Mouse (Mus musculus) frontal cortex, postnatal 14 days (tissue): ENCODE data around the gene 2310011J03Rik.
"Not testable (repeated sequence)": the region's sequence is repeated elsewhere in the genome, so short reads cannot be mapped to it uniquely, and the experiment has no call there.

ENCODE experiments used
- DNase-seq, 2 experiments: peaks; one replicate each; pipeline ENCODE4 v3.0.0; 2022; ENCODE audit warnings: low spot score in 2 of 2

2310011J03Rik gene

DNA sequence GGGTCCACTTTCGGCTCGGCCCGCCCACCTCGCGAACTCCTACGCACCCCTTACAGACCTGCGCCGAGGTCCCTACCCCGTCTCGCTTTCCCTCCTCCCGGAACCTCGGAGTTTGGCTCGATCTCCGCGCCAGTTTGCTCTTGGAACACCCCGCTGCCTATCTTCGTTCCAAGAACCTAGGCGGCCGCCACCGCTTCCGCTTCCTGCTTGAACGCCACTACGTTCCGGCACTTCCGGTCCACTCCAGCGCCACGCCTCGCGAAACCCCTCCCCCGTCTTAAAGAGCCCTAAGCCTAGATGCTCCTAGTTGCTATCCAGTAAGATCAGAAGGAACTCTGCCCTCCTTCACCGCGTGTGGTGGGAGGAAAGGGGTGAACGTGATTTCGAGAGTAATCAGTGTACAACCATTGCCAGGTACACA is at the start of gene 2310011J03Rik:
2310011J03Rik (minus strand) TSS at position 198 of the 421 bp plus-strand sequence.
- peak; percentile 86 to 91 for DNase-seq

DNA sequence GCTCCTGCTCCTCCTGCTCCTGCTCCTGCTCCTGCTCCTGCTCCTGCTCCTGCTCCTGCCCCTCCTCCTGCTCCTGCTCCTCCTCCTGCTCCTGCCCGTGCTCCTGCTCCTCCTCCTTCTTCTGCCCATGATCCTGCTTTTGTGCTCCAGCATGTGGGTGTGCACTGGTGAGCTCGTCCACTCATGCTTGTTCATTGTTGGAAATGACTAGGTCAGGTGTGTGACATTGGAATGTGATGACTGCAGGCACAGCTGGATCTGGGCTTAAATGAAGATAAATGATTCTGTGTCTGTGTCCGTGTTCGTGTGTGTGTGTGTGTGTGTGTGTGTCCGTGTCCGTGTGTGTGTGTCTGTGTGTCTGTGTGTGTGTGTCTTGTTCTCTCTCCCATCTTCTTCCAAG is 48.1 kb upstream of the 2310011J03Rik start:
- DNase-seq, result no peak

DNA sequence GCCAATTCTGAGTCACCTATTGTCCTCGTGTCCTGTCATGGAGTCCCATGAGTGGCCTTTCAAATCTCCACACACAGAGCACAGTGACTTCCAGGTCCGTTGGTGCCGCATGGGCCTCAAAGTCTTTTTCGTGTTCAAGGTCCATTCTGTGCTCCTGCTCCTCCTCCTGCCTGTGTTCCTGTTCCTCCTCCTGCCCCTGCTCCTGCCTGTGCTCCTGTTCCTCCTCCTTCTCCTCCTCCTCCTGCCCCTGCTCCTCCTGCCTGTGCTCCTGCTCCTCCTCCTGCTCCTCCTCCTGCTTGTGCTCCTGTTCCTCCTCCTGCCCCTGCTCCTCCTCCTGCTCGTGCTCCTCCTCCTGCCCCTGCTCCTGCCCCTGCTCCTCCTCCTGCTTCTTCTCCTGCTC is 47.6 kb upstream of the 2310011J03Rik start:
- DNase-seq, result no peak

DNA sequence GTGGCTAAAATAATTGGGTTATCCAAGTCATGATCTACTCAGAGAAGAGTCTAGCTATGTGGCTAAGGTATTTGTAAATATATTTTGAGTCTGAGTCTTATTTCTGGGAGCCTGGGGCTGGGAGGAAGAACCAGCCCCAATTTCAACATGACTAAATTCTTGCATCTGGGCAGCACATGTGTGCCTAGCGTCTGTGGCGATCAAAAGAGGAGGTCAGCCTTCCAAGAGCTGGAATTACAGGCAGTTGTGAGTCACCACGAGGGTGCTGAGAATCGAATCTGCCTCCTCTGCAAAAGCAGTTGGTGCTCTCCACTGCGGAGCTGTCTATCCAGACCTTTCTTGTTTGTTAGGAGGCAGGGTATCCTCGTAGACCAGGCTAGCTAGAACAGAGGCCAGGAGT is 45.4 kb upstream of the 2310011J03Rik start:
- no peak for DNase-seq

DNA sequence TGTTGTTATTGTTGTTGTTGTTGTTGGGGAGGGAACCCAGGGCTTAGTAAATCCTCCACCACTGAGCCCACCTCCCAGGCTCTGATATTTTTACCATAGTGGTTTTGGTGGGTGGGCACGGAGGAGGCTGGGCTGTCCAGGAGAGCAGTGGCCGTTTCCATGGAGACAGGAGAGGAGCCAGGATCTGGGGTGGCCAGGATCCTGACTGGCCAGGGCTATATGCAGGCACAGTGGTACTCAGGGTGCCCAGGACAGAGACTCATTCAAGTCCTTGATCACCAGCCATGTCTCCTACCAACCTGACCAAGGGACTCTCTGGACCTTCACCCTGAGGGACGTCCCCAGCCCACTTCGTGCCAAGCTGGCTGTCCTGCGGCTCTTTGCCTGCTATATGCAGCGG is 43.4 kb upstream of the 2310011J03Rik start:
- no peak for DNase-seq

DNA sequence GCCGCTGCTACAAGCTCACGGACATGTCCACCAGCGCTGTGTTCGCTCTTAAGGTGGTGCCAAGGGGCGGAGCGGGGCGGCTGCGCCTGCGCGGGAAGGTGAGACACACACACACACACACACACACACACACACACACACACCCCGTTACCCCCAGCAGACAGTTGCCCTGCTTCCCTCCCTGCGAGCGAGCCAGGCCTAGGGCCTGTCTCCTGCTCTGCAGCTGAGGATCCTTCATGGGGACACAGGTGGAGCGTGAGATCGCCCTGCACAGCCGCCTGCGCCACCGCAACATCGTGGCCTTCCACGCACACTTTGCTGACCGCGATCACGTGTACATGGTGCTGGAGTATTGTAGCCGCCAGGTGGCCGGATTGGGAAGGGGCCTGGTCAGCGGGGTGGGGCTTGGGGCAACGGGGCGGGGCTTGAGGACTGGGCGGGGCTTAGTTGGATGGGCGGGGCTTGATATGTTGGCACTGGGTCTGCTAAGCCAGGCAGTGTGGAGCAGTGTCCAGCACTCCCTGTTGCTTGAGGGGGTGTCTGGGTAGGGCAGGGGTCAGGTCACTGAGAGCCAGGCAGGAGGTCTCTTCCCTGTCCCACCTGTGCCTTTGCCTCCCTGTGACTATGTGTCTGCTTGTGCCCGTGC is 37.8 kb upstream of the 2310011J03Rik start:
- no peak for DNase-seq

DNA sequence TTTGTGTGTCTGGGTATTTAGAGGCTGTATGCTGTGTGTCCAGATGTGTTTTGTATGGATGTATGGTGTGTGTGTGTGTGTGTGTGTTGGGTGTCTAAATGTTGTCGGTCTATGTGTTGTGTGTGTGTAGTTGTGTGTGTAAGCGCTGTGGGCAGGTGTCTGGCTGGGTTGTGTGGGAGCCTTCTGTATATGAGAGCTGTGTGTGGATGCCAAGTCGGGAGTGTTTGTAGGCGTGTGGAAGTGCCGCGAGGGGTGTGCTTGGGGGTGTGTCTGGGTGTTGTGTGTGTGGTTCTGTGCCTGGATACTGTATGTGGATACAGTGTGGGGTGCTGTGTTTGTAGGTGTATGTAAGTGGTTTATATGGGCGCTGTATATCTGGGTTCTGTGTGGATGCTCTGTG is 37.0 kb upstream of the 2310011J03Rik start:
- no peak for DNase-seq

DNA sequence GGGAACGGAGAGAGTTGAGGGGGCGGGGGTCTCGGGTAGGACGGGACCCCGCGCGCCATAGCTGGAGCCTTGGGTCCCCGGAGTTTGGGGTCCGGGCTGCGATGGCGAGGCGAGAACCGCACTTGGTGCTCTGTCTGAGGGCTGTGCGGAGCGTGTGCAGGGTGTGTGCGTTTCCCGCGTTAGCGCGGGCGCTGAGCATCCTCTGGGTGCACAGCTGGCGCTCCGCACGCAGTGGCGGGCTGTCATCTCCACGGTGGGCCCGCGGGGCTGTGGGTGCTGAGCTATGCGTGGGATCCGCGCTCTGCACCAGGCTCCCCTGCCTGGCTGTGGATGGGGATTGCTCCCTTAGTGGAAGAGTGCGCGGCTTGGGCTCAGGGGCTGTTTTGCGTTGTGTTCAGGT is 36.4 kb upstream of the 2310011J03Rik start:
- DNase-seq, result no peak

DNA sequence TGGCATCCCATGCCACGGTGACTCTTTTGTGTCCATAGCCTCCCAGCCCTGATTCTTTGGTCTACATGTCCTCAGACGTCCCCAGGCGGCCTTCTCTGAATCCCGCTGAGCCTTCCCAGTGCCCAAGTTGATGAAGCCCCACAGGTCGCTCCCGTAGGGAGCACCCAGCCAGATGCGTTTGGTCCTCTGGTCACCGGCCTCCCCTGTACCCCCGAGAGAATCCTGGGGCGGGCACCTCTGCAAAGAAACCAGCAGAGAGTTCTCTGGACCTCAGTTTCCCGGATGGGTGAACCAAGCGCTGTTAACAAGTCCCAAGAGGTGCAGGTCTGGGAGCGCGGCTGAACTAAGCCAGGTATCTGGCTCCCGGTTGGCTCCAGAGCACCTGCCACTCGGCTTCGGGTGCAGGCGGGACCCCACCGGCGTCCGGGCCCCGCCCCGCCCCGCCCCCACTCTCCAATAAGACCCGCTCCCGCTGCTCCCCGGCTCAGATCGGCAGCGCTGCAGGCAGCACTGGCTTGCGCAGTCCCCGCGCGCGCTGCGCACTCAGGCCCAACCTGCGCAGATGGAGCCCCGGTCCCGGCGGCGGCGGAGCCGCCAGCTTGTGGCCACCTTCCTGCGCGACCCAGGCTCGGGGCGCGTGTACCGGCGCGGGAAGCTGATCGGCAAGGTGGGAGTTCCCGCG is 35.8 kb upstream of the 2310011J03Rik start, which contains the start of gene Plk5:
Plk5 (plus strand) TSS at position 459 of the 682 bp plus-strand sequence.
- no peak for DNase-seq

DNA sequence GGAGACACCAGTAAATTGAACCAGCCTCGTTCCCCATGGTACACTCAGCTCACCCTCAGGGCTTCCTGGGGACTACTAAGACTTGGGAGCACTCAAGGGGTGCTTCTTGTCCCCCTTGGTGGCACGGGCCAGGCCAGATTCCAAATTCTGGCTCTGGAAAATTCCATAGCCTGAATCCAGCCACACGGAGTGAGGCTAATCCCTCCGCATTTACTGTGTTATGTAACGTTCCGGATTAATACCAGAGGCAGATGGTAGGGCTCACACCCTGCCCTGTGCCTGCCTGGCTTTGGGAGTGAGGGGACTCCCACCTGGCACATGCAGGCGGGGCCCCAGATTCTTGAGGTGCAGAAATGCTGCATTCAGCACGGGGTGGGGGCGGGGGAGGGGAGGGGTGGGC is 35.1 kb upstream of the 2310011J03Rik start:
- no peak for DNase-seq

DNA sequence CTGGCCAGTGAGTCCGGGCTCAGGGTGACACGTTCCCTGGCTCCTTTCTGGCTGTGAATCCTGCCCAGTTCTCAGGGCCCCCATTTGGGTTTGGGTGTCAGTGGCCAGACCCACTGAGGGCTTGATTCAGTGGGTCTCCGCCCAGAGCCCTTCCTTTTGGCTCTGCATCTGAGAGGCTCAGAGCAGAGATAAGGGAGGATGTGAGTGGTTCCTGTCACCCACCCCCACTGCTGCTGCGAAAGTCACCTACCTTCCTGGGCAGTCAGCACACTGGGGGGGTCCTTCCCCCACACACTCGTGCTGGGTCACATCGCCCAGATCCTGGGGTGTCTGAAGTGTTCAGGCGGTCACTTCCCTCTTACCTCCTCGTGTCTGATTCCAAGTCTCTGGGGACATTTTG is 32.4 kb upstream of the 2310011J03Rik start:
- no peak for DNase-seq

DNA sequence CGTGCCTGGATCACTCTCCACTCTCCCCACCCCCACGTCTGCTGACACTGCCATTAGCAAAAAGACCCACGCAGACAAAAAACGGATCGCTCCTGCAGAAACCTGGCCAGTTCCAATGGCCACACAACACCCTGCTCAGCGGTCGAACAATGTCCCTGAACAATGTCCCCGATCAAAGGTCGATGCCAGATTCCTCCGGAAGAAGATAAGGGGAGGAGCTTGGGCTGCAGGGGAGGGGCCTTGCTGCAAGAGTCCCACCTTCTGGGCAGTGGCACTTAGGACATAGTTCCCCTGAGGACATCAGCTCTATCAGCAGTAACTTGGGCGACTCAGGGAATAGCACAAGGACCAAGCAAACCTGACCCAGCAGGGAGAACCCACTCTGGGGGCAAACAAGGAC is 31.6 kb upstream of the 2310011J03Rik start:
- DNase-seq, result no peak

DNA sequence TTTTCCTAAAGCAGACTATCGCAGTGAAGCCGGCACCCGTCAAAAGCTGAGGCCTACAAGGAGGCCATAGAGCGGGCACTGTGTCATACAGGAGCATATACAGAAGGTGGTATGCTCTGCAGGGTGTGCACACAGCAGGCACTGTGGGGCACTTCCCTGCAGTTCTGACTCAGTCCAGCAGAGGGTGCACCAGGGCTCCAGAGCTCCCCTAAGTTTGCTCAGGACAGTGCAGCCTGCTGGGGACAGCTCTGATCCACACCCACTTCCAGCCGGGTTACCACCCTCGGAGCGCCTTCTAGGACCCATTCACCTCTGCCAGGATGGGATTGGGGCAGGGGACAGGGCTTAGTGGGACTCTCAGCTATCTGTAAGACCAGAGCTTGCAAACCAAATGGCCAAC is 30.0 kb upstream of the 2310011J03Rik start:
- peak; percentile 56 to 77 for DNase-seq

DNA sequence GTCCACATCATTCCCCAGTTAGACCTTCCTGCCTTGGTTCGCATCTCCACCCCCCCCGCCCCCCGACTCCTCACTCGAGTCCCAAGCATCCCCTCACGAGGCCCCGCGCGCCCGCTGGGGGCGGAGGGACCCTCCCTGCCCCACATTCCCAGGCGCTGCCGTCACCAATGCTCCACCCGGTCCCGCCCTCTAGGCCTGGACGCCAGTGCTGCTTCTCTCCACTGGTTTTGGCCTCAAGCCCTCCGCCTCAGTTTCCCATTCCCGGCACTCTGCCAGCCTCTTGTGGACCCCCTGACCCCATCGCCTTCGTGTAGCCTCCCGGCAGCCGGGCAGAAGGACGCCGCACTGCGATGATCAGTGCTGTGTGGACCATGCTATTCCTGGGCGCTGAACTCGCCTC is 28.6 kb upstream of the 2310011J03Rik start:
- no peak for DNase-seq

DNA sequence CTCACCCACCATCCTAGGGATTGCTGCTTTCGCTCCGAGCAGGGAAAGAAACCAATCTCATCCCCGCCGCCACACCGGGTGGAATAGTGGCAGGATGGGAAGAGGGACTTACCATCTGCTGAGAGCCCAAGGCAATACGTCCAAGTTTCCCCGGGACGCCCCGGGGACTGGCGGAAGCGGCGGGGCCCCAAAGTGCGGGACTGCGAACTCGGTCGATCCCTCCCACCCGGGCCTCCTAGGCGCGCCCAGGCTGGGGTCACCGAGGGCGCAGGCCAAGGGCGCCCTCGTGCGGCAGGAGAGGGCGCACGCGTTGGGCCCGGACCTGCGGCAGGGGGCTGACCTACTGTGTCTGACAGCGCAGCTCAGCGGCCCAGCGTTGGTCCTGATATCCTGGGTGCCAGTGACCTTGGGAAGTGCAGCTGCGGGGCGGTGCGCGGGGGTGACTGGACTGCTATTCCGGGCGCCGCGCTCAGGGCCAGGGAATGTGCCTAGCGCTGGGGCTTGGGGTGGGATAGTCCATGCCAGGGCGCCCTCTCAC is 28.0 kb upstream of the 2310011J03Rik start, which contains the start of gene Adamtsl5:
Adamtsl5 (minus strand) TSS at position 169 of the 538 bp plus-strand sequence.
- DNase-seq, result no peak

DNA sequence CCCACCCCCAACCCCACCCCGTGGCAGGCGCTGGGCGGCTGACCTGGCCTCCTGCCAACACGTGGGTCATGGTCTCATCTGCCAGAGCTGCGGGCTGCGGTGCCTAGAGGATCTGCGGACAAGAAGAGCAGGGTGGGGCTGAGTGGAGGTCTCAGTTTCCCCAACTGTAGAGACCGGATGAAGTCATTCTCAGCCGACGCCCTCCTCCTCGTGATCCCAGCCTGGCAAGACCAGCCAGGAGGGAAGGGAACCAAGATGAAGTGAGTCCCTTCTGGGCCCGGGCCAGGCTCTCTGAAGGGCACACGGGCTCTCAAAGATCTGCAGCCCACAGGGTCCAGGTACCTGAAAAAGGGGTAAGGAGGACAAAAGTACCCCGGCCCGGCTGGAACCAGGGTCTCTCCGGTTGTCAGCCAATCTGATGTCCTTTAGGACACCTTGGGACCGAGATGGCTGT is 27.2 kb upstream of the 2310011J03Rik start:
- DNase-seq, result no peak

DNA sequence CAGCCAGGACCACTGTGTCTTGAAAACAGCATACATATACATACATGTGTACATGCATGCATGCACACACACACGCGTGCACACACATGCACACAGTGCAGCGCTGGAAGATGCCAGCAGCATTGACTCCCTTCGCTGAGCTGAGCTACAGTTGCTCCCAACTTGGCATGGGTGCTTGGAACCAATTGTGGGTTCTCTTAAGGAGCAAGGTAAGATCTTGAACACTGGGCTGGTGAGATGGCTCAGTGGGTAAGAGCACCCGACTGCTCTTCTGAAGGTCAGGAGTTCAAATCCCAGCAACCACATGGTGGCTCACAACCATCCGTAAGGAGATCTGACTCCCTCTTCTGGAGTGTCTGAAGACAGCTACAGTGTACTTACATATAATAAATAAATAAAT is 25.6 kb upstream of the 2310011J03Rik start:
- DNase-seq, result not testable (repeated sequence)

DNA sequence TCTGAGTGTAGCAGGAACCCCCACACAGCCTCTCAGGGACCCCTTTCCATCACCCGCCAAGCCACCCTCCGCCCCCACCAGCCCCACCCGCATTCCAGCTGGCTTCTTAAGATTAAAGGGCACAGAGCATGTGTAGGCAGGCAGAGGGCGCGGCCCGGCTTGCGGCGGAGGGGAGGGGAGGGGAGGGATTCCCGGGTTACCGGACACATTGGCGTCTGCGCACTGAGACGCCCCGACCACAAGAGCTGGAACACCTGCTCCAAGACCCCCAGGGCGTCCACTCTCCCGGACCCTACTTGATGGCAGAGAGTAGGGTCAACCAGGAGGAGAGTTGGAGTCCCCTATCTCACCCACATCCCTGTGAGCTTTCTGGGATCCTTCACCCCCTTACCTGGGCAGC is 24.8 kb upstream of the 2310011J03Rik start:
- no peak for DNase-seq

DNA sequence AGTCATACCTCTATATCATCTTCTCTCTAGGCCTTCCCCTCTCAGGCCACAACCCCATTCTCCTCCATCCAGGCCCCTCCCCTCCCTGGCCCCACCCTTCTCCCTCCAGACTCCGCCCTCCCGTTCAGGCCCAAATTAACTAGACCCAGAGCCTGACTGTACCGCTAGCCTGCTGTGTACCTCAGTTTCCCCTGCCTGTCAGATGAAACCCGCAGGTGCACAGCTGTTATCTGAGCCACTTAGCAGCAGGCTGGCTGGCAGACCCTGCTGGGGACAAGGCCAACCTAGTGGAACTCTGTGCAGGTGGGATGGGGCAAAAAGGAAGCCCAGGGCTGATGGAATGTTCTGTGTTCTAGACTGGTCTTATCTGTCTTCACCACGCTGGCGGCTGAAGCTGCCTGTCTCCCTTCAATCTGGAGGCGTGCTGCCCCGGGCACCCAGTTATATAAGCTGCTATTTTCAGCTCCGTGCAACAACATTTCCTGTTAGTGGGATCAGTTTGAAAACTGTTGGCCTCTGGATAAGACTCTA is 23.9 kb upstream of the 2310011J03Rik start:
- no peak for DNase-seq

DNA sequence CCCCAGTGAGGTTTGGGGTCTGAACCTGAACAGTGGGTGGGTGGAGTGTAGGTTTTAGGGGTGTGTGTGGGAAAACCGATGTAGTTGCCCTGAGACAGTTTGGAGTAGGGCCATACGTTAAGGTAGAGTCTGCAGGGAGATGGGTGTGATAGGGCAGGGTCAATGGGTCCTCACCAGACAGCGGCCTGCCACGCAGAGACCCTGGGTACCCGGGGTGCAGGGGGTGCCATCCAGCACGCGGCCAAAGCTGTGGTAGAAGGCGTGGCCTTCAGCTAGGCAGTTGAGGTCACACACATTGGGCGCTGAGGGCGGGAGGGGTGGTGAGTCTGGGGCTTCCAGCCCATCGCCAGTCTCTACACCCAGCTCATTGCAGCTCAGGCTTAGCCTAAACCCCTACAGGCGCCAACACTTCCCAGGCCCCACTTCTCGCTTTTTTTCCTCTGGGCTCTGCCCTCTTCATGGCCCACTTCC is 23.1 kb upstream of the 2310011J03Rik start:
- DNase-seq, result no peak

DNA sequence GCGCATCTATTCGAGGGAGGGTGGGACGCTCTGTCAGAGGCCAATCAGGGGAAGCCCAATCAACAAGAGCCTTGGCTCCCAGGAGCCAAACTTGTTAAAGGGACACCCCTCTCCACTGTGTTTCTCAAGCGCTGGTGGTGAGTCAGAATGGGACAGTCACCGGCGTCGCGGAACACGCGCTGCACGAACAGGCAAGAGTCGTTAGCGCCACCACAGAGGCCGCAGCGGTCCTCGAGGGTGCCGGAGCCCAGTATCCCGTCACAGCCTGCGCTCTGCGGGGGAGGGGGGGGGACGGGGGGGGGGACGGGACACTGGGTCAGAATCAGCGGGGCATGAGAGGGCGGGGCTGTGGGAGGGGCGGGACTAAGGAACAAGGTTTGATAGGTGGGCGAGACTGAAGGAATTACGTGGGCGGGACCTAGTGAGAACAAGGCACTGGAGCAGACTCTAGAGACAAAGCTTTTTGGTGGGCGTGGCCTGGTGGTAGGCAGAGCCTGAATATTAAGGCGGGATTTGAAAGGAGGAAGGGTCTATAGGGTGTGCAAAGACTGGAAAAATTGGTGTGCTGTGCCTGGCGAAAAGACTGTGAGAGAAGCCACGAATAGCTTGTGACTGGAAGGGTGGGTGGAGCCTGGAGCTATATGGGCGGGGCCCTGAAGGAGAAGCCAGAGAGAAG is 22.6 kb upstream of the 2310011J03Rik start:
- DNase-seq, result no peak

DNA sequence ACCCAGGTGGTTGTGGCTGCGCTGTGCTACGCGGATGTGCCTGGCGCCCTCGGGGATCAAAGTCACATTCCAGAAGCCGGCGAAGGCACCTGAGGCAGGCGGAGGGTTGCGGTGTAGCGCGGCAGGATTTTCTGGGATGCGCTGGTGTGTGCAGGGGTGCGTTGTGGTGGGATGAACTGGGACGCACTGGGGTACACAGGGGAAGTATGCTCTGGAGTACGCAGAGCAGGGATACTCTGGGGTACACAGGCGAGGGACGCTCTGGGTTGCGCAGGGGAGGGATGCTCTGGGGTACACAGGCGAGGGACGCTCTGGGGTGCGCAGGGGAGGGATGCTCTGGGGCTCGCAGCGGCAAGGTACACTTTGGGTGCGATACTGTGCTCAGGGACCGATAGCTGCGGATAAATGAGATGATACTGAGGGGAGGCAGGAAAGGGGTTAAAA is 22.0 kb upstream of the 2310011J03Rik start:
- DNase-seq, result no peak
